Mouse (Mus musculus): ENCODE results near the gene Kank1. TPM values are rescaled to one million over a fixed set of nuclear protein-coding genes. Genes with fewer than 3 reads are reported as not detected.

Gene Kank1
- total RNA-seq, 2 experiments from 2014 or later: not detected

DNA sequence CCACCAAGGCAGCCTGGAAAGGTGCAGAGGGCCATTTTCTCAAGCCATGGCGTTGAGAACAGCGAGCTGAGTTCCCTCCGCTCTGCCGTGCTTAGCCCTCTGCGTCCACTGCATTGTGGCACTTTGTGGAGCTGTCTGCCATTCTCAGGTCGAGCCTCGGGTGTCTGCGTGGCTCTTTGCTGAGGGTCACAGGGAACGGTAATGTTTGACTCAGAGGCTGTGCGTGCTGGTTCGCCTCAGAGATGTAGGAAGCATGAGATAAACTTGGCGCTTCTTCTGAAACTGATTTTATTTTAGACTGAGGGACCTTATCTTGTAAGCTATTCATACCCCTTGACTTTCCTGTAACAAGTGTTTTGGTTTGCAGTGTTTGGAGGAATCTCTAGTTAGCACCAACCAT lies 72.0 kb downstream of the Kank1 start:
- ATAC-seq (replicated peaks; ENCODE audit: poor library complexity): no peak

DNA sequence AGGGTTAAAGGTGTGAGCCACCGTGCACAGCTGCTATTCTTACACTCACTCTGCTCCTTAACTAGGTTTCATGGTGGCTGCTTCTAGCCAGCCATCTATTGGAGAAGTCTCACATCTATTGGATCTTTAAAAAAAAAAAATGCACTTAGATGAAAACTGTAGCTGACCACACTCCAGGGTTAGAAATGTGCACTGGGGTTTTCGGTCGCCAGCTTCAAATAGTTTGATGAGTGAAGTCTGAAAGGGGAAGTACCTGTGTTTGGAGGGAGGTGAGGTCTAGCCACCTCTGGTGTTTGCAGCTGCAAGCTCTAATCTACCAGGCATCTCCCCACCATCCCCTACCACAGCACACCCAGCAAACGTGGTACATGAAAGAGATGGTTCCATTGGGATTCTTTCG lies 74.2 kb downstream of the Kank1 start:
- no peak for ATAC-seq (replicated peaks; ENCODE audit: poor library complexity)

DNA sequence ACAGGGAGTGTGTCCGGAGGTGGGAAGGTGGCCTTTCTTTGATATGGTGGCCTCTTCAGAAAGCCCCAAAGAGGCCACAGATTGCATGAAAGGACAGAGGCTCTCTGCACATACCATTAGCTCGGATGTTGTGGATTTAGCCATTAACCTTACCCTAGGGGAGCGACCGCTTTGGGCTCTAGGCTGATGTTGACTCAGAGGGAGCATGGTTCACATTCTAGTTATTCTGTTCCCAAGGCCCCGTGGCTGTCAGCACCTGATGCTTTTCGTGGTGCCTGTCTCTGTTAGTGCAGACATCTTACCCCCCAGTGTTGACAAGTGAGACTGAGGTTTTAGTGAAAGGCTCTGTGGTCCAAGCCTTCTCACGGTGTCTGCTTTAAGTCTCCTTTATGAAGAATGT lies 74.9 kb downstream of the Kank1 start:
- no peak for ATAC-seq (replicated peaks; ENCODE audit: poor library complexity)

DNA sequence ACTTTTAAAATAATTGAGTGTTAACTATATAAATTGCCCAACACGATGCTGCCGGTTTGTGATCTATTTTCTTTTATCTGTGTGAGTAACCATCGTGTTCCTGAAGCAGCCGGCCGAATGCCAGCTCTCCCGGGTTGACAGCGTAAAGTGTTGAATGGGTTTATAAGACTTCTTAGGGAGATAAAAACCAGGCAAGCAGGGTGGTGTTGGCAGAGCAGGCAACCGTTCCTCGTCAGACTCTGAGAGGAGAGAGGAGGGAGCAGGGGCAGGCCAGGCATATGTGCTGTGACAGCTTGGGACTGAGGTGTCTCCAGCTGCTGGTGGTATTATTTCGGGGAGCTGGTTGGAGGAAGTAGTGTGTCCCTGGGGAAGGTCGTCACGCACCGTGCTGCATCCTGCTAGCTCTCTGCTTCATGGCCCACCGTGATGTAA lies 78.7 kb downstream of the Kank1 start:
- ATAC-seq (replicated peaks; ENCODE audit: poor library complexity): no peak

DNA sequence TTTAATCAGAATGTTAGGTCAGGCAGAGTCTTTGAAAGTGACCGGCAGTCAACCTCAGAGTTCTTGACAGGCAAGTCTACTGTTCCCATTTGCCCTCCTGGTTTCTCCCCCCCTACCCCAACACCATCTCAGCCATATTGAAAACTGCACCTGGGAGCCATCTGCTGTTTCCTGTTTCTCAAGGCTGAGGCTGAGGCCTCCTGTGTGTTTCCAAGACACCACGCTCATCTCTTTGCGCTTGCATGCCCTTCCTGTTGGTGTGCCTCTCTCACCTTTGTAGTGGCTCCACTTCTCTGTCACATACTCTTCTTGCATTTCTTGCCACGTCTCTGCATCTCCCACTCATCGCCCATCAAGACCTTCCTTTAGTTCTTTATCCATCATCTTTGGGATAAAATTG lies 79.2 kb downstream of the Kank1 start:
- ATAC-seq (replicated peaks; ENCODE audit: poor library complexity): no peak

DNA sequence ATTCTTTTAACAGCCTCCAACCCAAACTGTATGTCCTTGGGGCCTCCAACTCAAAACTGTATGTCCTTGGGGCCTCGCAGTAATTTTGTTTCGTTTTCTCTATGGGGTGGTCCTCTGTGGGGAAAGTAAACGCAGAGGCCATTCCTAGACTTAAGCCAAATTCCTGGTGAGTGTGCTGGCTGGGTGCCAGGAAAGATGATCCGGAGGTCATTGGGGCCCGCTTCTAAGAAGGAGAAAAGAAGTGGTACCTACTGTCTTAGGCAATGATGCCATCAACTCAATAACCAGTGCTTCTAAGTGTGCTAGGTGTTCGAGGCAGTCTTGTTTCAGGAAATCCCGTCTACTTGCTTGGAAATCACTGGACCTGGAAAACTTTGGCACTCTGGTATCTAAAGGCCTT lies 87.5 kb downstream of the Kank1 start:
- no peak for ATAC-seq (replicated peaks; ENCODE audit: poor library complexity)

DNA sequence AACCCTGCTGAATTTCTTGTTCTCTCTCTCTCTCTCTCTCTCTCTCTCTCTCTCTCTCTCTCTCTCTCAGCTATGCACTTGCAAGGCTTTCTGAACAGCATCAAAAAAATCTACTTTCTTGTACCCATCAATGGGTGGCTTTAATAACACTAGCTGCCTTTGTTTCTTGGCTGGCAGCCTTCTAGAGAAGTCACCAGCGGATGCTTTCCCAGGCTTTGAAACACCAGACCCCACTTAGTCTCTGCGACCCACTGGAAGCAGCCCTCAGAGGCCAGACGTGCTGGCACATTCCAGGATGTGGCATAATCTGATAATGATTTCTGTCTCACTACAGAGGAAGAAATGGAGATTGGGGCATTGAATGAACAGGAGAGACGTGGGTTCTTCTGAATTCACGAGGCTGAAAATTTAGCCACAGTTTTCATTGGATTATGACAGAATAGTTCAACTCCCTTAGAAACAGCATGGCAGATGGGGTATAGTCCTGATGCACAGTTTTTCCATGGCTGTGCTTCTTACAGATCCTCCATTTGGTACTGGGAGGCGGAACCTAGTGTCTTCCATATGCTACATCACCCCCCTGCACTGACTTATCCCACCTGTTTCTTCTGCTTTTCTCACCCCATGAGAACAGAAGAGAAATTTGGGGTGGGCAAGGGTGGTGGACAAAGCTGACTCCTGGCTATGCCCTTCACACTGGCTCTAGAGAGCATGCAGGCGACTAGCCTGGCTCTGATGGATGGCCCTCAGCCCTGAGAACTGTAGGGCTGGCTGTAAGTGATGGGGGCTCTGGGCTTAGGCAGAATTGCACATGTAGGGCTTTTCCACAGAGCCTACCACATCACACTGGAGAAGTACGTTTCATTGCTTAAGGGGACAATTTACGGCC lies 88.6 kb downstream of the Kank1 start:
- ATAC-seq (replicated peaks; ENCODE audit: poor library complexity): no peak; the same call in 1 of the 2 replicates

DNA sequence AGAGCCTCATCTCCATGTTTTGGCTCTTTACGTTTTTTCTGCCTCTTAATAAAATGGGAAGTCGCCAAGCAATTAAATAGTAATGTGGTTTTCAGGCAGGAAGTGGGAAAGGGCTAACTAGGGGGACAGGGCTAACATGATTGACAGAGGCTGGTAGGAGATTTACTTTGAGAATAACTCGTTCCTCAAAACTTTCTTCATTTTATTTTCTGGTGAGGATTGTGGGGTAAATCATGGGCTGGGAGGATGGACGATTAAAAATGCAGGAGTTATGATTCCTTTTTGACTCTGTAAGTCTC lies 89.2 kb downstream of the Kank1 start:
- peak; percentile 68 for ATAC-seq (replicated peaks; ENCODE audit: poor library complexity)

DNA sequence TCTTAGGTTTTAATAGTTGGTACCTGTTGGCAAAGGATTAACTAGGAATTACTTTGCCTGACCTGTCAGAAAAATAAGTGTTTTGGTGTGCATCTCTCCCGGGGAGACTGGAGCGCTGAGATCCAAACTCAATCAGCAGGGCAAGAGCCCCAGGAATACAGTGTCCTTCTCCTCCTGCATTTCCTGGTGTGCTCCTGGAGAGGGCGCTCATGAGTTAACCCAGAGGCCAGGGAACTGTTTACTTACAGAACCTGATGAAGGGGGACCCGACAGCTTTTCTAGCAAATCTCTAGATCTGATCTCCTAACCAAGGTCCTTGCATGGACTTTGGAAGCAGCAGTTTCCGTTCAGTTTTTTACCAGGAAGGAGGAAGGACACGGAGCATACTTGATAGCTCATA lies 90.9 kb downstream of the Kank1 start:
- no peak for ATAC-seq (replicated peaks; ENCODE audit: poor library complexity)

DNA sequence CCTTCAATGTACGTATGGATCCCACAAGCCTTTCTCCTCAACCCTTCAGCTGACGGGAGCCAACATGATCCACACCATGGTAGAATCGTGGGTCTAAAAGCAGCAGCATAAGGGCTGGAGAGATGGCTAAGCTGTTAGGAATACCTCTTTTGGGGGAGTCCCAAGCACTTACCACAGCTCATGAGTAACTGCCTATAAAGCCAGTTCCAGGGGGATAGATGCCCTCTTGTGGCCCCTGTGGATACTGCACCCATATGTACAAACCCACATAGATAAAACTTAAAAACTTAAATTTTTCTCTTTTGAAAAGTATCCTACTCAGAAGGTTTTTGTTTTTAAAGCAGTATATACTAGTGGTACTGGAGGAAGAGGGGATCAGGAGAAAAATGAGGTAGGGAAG lies 97.6 kb downstream of the Kank1 start:
- peak; percentile 82 for ATAC-seq (replicated peaks; ENCODE audit: poor library complexity)

DNA sequence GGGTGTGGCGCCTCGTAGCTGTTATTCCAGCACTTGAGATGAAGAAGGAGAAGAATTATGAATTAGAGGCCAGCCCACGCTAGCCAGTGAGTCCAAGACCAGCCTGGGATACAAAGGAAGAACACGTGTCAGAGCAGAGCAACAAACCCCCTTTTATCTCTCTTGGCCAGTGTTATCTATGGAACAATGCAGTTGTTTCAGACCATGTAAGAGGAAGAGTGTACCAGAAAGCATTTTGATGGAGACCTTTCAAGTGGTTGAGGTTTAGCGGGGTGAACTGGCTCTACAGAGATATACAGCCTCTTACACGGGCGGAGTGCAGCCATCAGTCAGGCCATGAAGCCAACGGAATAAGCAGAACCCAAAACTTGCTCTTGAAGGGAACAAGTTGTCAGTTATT lies 100.0 kb downstream of the Kank1 start:
- ATAC-seq (replicated peaks; ENCODE audit: poor library complexity): no peak

DNA sequence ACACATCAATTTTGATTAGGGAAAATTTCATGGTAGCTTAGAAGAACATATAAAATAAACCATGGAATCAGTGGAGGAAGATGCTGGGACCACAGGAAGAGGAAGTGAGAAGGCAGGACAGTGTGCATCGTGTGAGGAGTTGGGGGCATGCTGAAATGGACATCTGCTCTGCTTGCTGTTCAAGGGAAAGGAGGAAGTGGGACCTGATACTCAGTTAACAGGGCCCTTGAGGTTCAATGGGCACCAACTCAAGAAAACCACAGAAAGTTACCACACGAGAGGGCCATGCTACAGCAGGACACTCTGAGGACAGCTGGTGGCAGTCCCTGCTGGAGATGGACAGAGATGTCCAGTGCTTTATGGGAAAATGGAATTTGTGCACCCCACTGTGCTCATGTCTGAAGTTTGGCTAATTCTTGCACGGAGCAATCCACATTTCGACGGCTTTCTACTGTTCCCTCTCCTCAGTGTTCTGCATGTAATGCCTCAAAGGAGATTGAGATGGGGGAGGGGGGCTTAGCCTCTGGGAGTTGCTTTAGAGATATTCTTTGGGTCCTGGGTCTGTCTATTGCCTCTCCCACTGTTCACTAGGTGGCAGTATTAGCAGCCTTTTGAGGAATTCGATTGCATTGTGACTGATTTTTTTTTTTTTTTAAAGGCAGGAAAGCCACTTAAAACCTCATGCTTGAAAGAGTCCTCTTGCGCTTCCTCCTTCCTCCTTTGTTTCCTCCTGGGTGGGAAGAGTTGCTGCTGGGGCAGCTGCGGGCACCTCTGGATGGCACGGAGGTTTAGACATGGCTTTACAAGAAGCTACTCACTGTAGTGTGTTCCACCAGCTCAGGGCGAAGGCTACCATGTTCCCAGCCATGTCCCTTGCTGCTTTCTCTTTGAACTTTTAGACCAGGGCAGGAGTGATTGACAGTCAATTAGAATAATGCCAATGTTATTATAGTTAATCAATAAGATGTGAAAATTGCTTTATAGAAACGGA lies 104.2 kb downstream of the Kank1 start:
- peak; percentile 82 for ATAC-seq (replicated peaks; ENCODE audit: poor library complexity)

DNA sequence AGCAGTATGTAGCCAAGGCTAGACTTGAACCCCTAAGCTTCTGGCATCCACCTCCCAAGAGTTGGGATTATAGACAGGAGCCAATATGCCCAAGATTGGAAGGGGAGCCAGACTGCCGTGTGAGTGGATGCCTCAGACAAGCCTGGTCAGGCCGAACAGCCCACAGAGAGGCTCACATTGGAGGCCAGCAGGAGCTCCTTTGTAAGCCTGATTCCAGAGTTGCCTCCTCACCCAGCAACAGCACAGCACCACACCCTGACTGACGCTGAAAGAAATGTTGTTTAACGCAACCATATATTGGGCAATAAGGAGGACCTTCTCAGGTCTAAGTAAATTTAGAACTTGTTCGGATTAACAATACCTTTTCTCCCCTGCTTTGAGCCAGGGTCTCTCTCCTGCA lies 105.3 kb downstream of the Kank1 start:
- no peak for ATAC-seq (replicated peaks; ENCODE audit: poor library complexity)

DNA sequence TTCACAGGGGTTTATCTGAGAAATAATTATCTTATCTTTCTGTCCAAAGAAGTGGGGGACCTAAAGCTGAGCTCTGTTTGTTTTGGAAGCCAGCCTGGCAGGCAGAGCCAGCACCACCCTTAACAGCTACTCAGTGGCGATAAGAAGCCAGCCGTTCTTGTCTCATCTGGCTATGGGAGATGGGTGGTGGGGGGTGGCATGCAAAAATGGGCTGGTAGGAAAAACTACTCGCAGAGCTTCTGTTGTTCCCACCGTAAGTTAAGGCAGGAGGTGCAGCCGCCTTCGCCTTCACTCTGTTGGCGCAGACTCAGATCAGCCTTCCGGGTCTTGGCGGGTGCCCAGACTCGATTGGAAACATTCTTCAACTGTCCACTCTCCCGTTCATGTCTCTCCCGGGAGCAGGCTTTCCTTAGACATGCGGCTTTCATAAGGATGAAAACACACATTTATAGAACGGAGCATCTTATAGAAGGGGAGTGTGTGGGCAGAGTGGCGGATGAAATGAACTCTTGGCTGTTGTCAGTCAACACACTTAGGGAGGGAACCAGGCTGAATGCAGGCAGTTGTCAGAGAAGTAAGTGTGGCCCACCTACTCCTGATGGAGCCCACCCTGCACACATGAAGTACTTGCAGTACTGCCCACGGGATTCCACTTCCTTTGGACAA lies 107.0 kb downstream of the Kank1 start:
- peak; percentile 32; the same call in 1 of the 2 replicates for ATAC-seq (replicated peaks; ENCODE audit: poor library complexity)

DNA sequence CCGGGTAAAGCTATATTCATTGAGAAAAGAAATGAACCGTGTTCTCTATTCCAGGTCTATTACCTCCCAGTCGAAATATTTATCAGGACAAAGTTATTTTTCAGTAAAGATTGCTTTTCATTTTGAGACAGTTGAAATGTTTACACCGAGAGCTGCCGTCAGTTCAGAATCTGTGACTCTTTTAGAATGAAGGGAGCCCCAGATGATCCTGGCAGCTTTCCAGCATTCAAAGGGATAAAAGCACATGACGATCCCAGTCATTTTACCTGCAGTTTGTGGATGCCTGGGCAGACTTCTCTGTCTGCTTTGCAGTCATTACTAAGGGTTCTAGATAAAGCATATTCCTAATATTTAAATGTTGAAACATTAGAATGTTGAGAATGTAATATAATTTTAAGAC lies 107.6 kb downstream of the Kank1 start:
- ATAC-seq (replicated peaks; ENCODE audit: poor library complexity): no peak

DNA sequence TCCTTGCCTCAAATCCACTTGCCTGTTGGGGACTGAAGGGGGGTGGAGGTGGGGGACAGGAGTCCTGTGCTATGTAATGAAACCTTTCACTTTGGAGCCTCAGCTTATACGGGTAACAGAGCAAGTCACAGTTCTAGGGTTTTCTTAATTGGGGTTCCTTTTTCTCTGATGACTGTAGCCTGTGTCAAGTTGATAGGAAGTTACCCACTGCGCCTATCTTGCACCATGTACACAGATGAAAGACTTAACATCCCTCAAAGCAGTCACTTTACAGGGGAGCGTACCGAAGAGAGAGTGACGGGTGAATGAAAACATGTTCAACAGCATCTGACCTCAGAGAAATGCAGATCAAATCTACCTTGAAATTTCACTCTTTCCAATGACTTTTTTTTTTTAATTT lies 109.2 kb downstream of the Kank1 start:
- ATAC-seq (replicated peaks; ENCODE audit: poor library complexity): no peak

DNA sequence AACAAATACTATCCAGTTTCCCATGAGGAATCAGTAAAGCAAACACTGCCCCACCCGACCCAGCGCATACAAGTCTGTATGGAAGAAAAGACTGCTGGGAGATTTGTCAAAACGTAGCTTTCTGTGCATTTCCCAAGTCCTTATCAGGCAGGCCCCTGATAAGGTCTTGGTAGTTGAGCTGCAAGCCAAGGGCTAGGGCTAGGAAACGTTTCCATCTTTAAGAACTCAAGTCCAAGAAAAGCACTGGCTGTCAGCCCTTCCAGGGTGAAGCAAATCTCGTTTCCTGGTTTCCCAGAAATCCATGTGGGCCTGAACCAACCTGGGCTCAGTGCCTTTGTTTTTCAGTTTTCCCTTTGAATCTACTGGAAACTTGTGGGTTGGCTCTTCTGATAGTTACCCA lies 110.7 kb downstream of the Kank1 start:
- no peak for ATAC-seq (replicated peaks; ENCODE audit: poor library complexity)

DNA sequence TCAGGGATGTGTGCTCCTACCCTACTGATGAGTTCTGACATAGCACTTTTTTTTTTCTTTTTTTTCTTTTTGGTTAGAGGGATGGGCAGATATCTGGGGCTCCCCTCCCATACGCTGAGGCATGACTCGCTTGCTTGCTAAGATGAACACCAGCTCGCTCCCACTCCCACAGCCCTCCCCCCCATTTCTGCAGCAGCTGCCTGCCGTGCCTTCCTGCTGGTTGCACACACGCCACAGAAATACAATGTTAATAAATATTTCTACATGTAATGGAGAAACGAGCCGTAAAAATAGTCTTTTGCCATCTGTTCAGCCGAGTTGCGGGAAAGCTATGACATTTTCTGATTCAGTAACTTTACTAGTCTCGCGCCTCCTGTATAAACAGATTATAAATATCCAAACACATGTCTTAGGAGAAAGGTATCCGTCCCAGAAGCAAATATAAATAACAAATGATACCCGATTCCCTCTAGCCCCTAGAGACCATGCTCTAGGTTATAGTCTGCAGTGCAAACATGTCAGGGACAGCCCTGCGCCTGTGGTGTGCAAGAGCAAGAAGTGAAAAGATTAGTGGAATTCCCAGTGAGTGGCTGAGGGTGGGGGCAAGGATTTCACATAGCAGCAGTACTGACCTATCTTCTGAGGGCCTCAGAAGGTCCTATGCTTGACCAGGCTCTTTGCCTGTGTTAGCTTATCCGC lies 114.6 kb downstream of the Kank1 start:
- ATAC-seq (replicated peaks; ENCODE audit: poor library complexity): no peak

DNA sequence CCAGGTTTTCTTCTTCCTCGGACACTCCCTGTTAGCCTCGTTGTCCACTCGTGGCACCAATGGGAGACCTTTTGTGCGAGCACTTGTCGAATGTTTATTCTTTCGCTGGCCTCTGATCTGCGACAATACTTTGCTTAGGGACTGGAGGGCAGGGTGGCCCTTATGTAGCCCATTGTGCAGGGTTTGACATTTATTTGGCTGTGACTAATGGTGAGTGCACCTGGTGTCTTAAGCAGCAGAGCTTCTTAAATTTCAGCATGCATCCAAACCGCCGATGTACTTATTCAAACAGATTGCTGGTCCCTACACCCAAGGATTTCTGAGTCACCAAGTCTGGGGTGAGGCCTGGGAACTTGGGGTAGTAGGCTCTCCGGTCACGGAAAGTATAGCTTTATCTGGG lies 120.3 kb downstream of the Kank1 start:
- no peak for ATAC-seq (replicated peaks; ENCODE audit: poor library complexity)

DNA sequence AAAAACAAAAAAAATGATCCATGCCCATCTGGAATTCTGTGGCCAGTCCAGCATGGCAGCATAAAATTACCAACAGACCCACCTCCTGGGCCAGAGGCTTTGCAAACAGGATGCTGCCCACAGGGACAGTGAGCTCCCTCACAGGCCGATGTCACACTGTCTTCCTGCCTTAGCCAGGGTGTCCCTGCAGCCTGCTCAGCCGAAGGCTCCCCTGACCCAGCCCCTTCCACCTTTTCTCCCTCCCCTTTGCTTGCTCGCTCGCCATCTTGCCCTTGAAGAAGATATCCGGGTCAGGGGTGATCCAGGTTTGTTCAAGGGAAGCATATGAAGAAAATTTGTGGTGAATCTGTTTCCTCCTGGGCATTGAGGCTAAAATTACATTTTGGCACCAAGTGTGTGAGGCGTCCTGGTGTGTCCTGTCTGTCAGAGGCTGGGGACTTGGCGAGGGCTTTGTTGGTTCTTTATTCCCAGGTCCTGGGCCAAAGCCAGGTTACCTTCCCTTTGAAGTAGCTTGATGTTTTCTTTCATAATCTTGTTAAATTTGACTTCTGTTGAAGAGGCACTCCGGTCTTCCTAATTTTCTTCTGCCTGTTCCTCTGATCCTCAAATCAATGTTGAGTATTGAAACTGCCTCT lies 121.8 kb downstream of the Kank1 start:
- no peak for ATAC-seq (replicated peaks; ENCODE audit: poor library complexity)

Measured in megakaryocyte progenitor cell, adult 5-6 weeks (primary cell).